Mouse (Mus musculus) ZHBTc4 (cell line): Measurements from ENCODE around the gene Calb2.

ENCODE experiments used
- DNase-seq: peaks from one replicate; pipeline ENCODE4 v3.0.0-alpha.2; 2011; ENCODE audit warnings: low read depth, low spot score

Calb2 gene

DNA sequence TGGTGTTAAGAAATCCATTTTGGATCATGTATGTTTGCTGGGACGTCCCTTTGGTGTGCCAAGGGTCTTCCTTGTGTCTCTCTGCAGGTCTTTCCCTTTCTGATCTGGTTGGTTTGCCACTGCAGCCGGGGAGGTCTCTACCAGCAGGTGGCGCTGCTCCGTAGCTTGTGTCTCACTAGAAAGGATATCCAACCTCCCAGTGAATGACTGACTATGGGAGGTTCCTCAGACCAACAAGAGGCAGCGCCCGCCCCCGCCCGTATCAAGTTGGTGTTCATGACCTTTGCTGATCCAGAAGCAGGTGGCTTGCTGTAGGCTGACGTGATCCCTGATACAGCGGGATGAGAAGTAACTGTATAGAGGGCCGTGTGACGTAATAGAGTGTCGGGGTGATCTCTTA is 37.5 kb downstream of the Calb2 start:
- DNase-seq = peak; percentile 95

DNA sequence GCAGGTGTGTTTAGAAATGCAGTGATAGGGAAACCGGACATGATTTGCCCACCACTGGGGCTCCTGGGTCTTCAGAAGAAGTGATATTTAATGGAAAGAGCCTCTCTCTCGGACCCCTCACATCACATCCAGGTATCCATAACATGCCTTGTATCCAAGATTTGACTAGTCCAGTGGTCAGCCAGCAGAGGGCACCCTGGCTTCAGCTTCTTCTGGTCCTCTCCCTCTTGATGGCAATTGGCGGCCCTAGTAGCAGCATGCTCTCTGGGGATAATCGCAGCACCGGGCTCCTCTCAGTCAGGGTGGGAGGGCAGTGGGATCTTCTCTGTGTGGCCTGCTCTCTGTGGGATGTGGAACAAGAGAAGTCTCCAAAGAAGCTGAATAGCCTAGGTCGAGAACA is 48.3 kb downstream of the Calb2 start:
- peak; percentile 51 for DNase-seq

DNA sequence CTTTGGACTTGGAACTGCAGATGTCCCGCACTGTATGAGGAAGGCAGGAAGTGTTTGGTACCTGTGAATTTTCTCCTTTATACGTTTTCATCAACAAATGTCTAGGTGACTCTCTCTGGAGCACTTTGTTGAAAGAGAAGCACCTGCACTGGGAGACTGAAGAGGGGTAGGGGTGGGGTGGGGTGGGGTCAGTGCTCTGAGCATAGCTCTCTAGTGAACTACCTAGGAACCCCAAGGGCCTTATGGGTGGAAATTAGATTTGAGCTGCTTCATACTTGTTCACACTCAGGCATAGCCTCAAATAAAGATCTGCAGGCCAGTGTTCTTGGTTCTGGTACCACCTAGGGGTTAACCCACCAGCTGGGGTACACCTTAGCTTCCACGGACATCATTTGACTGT is 65.4 kb downstream of the Calb2 start, which contains the start of gene Gm17720:
Gm17720 (minus strand) TSS at position 101 of the 400 bp plus-strand sequence.
- DNase-seq = peak; percentile 12

DNA sequence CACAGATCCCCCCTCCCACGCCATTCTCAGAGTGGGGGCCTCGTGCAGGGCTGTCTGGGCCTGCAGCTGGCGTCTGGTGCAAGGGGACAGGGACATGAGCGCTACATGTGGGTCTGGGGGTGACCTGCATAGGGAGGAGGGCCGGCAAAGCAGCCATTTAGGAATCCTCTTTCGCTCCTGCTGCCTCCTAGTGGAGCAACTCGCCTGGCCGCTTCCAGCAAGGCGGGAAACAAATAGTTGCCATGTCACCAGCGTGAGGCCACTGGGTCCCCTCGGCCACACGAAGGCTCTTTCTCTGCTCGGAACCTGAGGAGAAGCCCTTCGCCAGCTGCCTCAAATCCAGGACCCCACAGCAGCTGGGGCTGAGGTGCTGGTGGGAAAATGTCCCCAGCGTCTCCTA is 66.3 kb downstream of the Calb2 start:
- DNase-seq = peak; percentile 45

DNA sequence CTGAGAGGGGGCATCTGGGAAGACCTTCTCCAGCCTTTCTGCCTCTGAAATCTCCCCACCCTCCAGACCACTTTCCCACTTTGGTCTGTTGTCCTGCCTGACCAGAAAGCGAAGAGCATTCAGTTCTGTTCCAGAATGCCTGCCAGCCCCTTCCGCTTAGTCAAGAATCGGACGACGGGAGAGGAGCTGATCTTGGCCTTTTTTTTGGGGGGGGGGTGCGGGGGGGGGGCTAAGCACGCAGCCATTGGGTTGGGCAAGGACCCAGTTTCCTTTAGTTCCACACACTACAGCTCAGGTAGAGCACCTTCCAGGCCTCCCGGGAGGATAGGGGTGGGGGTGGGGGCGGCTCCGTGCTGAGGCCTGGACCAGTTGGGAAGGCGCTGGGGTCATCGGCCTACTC is 67.1 kb downstream of the Calb2 start, which contains the start of gene Gm21964:
Gm21964 (plus strand) TSS at position 301 of the 400 bp plus-strand sequence.
- DNase-seq = no peak

DNA sequence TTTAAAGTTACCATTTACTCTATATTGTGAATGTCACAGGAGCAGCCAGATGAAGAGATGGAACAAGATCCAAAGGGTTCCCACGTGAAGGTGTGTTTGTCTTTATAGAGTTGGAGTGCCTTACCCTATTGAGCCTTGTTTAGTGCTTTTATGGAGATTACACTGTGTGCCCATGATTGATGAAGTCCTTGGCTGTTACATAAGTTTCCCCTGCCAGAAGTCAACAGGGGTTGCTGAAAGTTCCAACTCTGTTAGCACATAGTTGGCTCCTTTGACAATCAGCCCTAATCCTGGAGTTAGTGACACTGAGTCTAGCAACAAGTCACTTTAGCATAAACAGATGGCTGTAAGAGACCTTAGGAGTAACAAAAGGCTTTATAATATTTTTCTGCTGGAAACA is 76.1 kb downstream of the Calb2 start:
- DNase-seq = no peak
